18 mouse cellular contexts compared by ENCODE assay signal in genomic region chr6:52206882-52207683, GRCm38 (mm10). TPM values are rescaled to one million over a fixed set of nuclear protein-coding genes. Genes with fewer than 3 reads are reported as not detected.
DNase-seq lines count a peak whose midpoint lies in the region; ATAC-seq and TF ChIP-seq lines count a peak whose summit lies in the region.
"Had no signal": no experiment of that assay in that cellular context is flagged by ENCODE, and none has a peak within 500 bp of the region (broad histone marks: within the 10 kb centered on the region; RNA-seq: fewer than 3 reads in every experiment).

No protein-coding gene starts in this region.

- WGBS in kidney, embryonic 15.5 days = 26% methylated on average over 4 of the region's 4 CpGs
- WGBS in hindbrain, embryonic 12.5 days = 1% methylated on average over 4 of the region's 4 CpGs
- 33% methylated on average over 4 of the region's 4 CpGs for WGBS in small intestine, adult 2 months
- 6% methylated on average over 4 of the region's 4 CpGs for WGBS in midbrain, postnatal 0 days

- H3K36me3 ChIP-seq in kidney, embryonic 15.5 days = peaks cover 24% of the 10 kb centered on the region
- H3K36me3 ChIP-seq in hindbrain, embryonic 12.5 days = no peaks in the 10 kb centered on the region
- H3K36me3 ChIP-seq in small intestine, adult 2 months (ENCODE audit: control insufficient read depth, insufficient read depth, low read length) = no peaks in the 10 kb centered on the region
- no peaks in the 10 kb centered on the region for H3K36me3 ChIP-seq in midbrain, postnatal 0 days (ENCODE audit: insufficient read depth, low read length)
- H3K36me3 ChIP-seq: midbrain, embryonic 12.5 days had no signal

- H3K27me3 ChIP-seq in kidney, embryonic 15.5 days = peaks cover 4% of the 10 kb centered on the region; the same call in 1 of the 2 replicates
- peaks cover 96% of the 10 kb centered on the region for H3K27me3 ChIP-seq in hindbrain, embryonic 12.5 days
- peaks cover 80% of the 10 kb centered on the region for H3K27me3 ChIP-seq in small intestine, adult 2 months (ENCODE audit: control insufficient read depth, insufficient read depth, low read length)
- H3K27me3 ChIP-seq in midbrain, postnatal 0 days (ENCODE audit: insufficient read depth, low read length) = peaks cover 97% of the 10 kb centered on the region

- TF ChIP-seq CTCF in small intestine, adult 2 months (IDR thresholded peaks at IDR 0.05; ENCODE audit: extremely low read depth, insufficient read length, insufficient replicate concordance, low read depth, low read length) = no peak
- no peak for TF ChIP-seq CTCF in midbrain, postnatal 0 days (IDR thresholded peaks at IDR 0.05)

- peak overlapping the region; percentile 69 for H3K4me3 ChIP-seq in kidney, embryonic 15.5 days (replicated peaks)
- peak overlapping the region; percentile 47 for H3K4me3 ChIP-seq in hindbrain, embryonic 12.5 days
- no peak overlapping the region for H3K4me3 ChIP-seq in small intestine, adult 2 months (ENCODE audit: low read depth, low read length)
- H3K4me3 ChIP-seq in midbrain, postnatal 0 days (ENCODE audit: low read depth, low read length) = no peak overlapping the region
- H3K4me3 ChIP-seq: midbrain, embryonic 12.5 days had no signal

- TF ChIP-seq POLR2A in small intestine, adult 2 months (IDR thresholded peaks at IDR 0.05; ENCODE audit: low read depth, low read length) = no peak

- peak overlapping the region; percentile 82 for H3K27ac ChIP-seq in kidney, embryonic 15.5 days
- H3K27ac ChIP-seq in hindbrain, embryonic 12.5 days = no peak overlapping the region
- 0 out of 2 replicates have a peak overlapping the region, but pooled peaks have one; percentile 15 for H3K27ac ChIP-seq in small intestine, adult 2 months (ENCODE audit: insufficient read depth, low read depth, low read length)
- H3K27ac ChIP-seq in midbrain, postnatal 0 days (ENCODE audit: low read depth, low read length) = no peak overlapping the region
- H3K27ac ChIP-seq: midbrain, embryonic 12.5 days had no signal

- peaks cover 89% of the 10 kb centered on the region for H3K4me1 ChIP-seq in kidney, embryonic 15.5 days
- H3K4me1 ChIP-seq in hindbrain, embryonic 12.5 days = peaks cover 17% of the 10 kb centered on the region
- H3K4me1 ChIP-seq in small intestine, adult 2 months (ENCODE audit: control insufficient read depth, insufficient read depth, insufficient read length, low read length) = no peaks in the 10 kb centered on the region; the same call in none of the 2 replicates
- H3K4me1 ChIP-seq in midbrain, postnatal 0 days (ENCODE audit: insufficient read depth, low read length) = no peaks in the 10 kb centered on the region

- H3K9ac ChIP-seq in kidney, embryonic 15.5 days = peak overlapping the region; percentile 35
- H3K9ac ChIP-seq in hindbrain, embryonic 12.5 days = no peak overlapping the region
- no peak overlapping the region for H3K9ac ChIP-seq in midbrain, postnatal 0 days (replicated peaks; ENCODE audit: low read length, poor library complexity, severe bottlenecking)
- H3K9ac ChIP-seq: midbrain, embryonic 12.5 days had no signal

- DNase-seq in kidney, adult 8-10 months = no peak
- peak; percentile 20 for DNase-seq in kidney, postnatal 10 days
- DNase-seq in frontal cortex, postnatal 14 days (ENCODE audit: low spot score in 2 of 2) = no peak
- DNase-seq in midbrain, postnatal 0 days (ENCODE audit: low spot score) = no peak
- no peak for DNase-seq in T-cell, adult 2 months (ENCODE audit: low spot score)
- DNase-seq: cerebellum, postnatal 36 days; heart, postnatal 10 days; spleen, adult 18-20 months; thymus, postnatal 36 days had no signal

- H3K9me3 ChIP-seq in kidney, embryonic 15.5 days (replicated peaks) = no peaks in the 10 kb centered on the region
- H3K9me3 ChIP-seq in hindbrain, embryonic 12.5 days (replicated peaks) = no peaks in the 10 kb centered on the region
- no peaks in the 10 kb centered on the region for H3K9me3 ChIP-seq in midbrain, postnatal 0 days (ENCODE audit: low read length)
- H3K9me3 ChIP-seq: midbrain, embryonic 12.5 days had no signal

- peak overlapping the region; percentile 92 for H3K4me2 ChIP-seq in kidney, embryonic 15.5 days
- H3K4me2 ChIP-seq in hindbrain, embryonic 12.5 days (replicated peaks) = peak overlapping the region; percentile 46
- no peak overlapping the region for H3K4me2 ChIP-seq in midbrain, postnatal 0 days (ENCODE audit: low read depth, low read length, poor library complexity, severe bottlenecking)
- H3K4me2 ChIP-seq: midbrain, embryonic 12.5 days had no signal

- no peak for ATAC-seq in kidney, embryonic 15.5 days (replicated peaks; ENCODE audit: low FRiP score)
- ATAC-seq in hindbrain, embryonic 12.5 days (ENCODE audit: low FRiP score) = no peak
- no peak for ATAC-seq in midbrain, postnatal 0 days (ENCODE audit: low FRiP score)

RNA-seq across cellular contexts. Expression of gene Hoxa6, which starts 1.4 kb away (rescaled TPM):
- 4.2 and 4.3 TPM in 2 replicates for polyA plus RNA-seq in kidney, embryonic 15.5 days (2015; fragmentation: Nextera tagmentation; extraction: Ambion mirVana)
- 18.7 and 20.5 TPM in 2 replicates for polyA plus RNA-seq in hindbrain, embryonic 12.5 days (2016; fragmentation: Nextera tagmentation; extraction: Ambion mirVana)
- 0.15 and 0.52 TPM in 2 replicates for polyA plus RNA-seq in small intestine, adult 2 months (2012; rRNA removed)
- not detected in 2 replicates for total RNA-seq in midbrain, postnatal 0 days (2014; rRNA removed)
- not detected in 2 replicates for polyA plus RNA-seq in midbrain, postnatal 0 days (2015; fragmentation: Nextera tagmentation; extraction: Ambion mirVana)
- total RNA-seq: heart, postnatal 10 days; layer of hippocampus, adult 18-20 months; left cerebral cortex, postnatal 14 days had no signal
- polyA plus RNA-seq: embryonic facial prominence, embryonic 14.5 days; liver, embryonic 16.5 days; midbrain, embryonic 12.5 days had no signal

RNA-seq across cellular contexts. Expression of gene Hoxa5, which starts 2.7 kb away (rescaled TPM):
- 11.0 and 11.5 TPM in 2 replicates for polyA plus RNA-seq in kidney, embryonic 15.5 days (2015; fragmentation: Nextera tagmentation; extraction: Ambion mirVana)
- polyA plus RNA-seq in hindbrain, embryonic 12.5 days (2016; fragmentation: Nextera tagmentation; extraction: Ambion mirVana) = 53.4 and 82.9 TPM in 2 replicates
- 3.5 and 4.7 TPM in 2 replicates for polyA plus RNA-seq in small intestine, adult 2 months (2012; rRNA removed)
- total RNA-seq in midbrain, postnatal 0 days (2014; rRNA removed) = 10.4 TPM in 1 of 2 replicates, not detected in the other
- not detected in 2 replicates for polyA plus RNA-seq in midbrain, postnatal 0 days (2015; fragmentation: Nextera tagmentation; extraction: Ambion mirVana)
- total RNA-seq: layer of hippocampus, adult 18-20 months; left cerebral cortex, postnatal 14 days had no signal
- polyA plus RNA-seq: midbrain, embryonic 12.5 days had no signal

RNA-seq across cellular contexts. Expression of gene Hoxa3, which starts 6.1 kb away (rescaled TPM):
- 9.5 and 11.8 TPM in 2 replicates for polyA plus RNA-seq in kidney, embryonic 15.5 days (2015; fragmentation: Nextera tagmentation; extraction: Ambion mirVana)
- 13.7 and 19.5 TPM in 2 replicates for polyA plus RNA-seq in hindbrain, embryonic 12.5 days (2016; fragmentation: Nextera tagmentation; extraction: Ambion mirVana)
- 3.5 and 5.0 TPM in 2 replicates for polyA plus RNA-seq in small intestine, adult 2 months (2012; rRNA removed)
- 1.6 TPM in 1 of 2 replicates, not detected in the other for total RNA-seq in midbrain, postnatal 0 days (2014; rRNA removed)
- polyA plus RNA-seq in midbrain, postnatal 0 days (2015; fragmentation: Nextera tagmentation; extraction: Ambion mirVana) = not detected in 2 replicates
- total RNA-seq: layer of hippocampus, adult 18-20 months; left cerebral cortex, postnatal 14 days had no signal
- polyA plus RNA-seq: midbrain, embryonic 12.5 days had no signal

RNA-seq across cellular contexts. Expression of gene Gm28308, which starts 6.1 kb away (rescaled TPM):
- polyA plus RNA-seq in kidney, embryonic 15.5 days (2015; fragmentation: Nextera tagmentation; extraction: Ambion mirVana) = 0.92 TPM in 1 of 2 replicates, not detected in the other
- polyA plus RNA-seq in hindbrain, embryonic 12.5 days (2016; fragmentation: Nextera tagmentation; extraction: Ambion mirVana) = not detected in 2 replicates
- polyA plus RNA-seq in small intestine, adult 2 months (2012; rRNA removed) = 0.58 TPM in 1 of 2 replicates, not detected in the other
- total RNA-seq in midbrain, postnatal 0 days (2014; rRNA removed) = not detected in 2 replicates
- not detected in 2 replicates for polyA plus RNA-seq in midbrain, postnatal 0 days (2015; fragmentation: Nextera tagmentation; extraction: Ambion mirVana)
- total RNA-seq: adrenal gland, adult 18-20 months; heart, postnatal 10 days; layer of hippocampus, adult 18-20 months; left cerebral cortex, postnatal 14 days had no signal
- polyA plus RNA-seq: embryonic facial prominence, embryonic 14.5 days; liver, embryonic 16.5 days; midbrain, embryonic 12.5 days had no signal

RNA-seq across cellular contexts. Expression of gene Hoxa7, which starts 14.6 kb away (rescaled TPM):
- polyA plus RNA-seq in kidney, embryonic 15.5 days (2015; fragmentation: Nextera tagmentation; extraction: Ambion mirVana) = 26.7 and 27.2 TPM in 2 replicates
- 0.79 and 1.0 TPM in 2 replicates for polyA plus RNA-seq in hindbrain, embryonic 12.5 days (2016; fragmentation: Nextera tagmentation; extraction: Ambion mirVana)
- 0.04 and 2.5 TPM in 2 replicates for polyA plus RNA-seq in small intestine, adult 2 months (2012; rRNA removed)
- not detected in 2 replicates for total RNA-seq in midbrain, postnatal 0 days (2014; rRNA removed)
- not detected in 2 replicates for polyA plus RNA-seq in midbrain, postnatal 0 days (2015; fragmentation: Nextera tagmentation; extraction: Ambion mirVana)
- total RNA-seq: left cerebral cortex, postnatal 14 days had no signal
- polyA plus RNA-seq: midbrain, embryonic 12.5 days had no signal

Comparison
In these comparisons a context has a peak if more than half of its experiments do, and no peak if none do; other contexts are left out.
1. H3K27ac ChIP-seq: peak in kidney, embryonic 15.5 days (single experiment) and small intestine, adult 2 months (single experiment); none in hindbrain, embryonic 12.5 days (single experiment) and midbrain, postnatal 0 days (single experiment).
2. H3K4me3 ChIP-seq: peak in kidney, embryonic 15.5 days (single experiment) and hindbrain, embryonic 12.5 days (single experiment); none in small intestine, adult 2 months (single experiment) and midbrain, postnatal 0 days (single experiment).